Mouse (Mus musculus): ENCODE results near the gene Nufip2. TPM values are rescaled to one million over a fixed set of nuclear protein-coding genes. Genes with fewer than 3 reads are reported as not detected.
"Not testable (repeated sequence)": the region's sequence is repeated elsewhere in the genome, so short reads cannot be mapped to it uniquely, and the experiment has no call there.

The Nufip2 gene
- polyA plus RNA-seq, 1 experiment: 13.1 TPM

DNA sequence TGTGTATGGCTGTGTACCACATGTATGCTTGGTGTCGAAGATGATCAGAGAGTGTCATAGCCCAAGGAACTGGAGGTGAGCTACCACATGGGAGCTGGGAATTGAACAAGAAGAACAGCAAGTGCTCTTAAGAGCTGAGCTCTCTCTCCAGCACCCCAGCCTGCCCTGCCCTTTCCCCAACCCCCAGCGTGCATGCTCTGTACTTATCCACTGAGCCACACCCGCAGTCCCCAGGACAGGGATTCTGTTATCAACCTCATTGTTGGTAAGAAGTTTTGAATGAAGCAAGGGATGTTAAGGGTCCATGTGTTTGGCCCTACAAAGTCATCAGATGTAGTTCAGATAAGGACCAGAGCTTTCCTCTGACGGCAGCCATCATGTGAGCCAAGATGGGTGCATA is 60.7 kb downstream of the Nufip2 start:
- no peak overlapping the region for H3K27ac ChIP-seq (replicated peaks; ENCODE audit: low read depth, low read length)
- H3K4me3 ChIP-seq (ENCODE audit: insufficient read depth, low read depth, low read length): no peak overlapping the region
- no peaks in the 10 kb centered on the region for H3K4me1 ChIP-seq (ENCODE audit: control insufficient read depth, insufficient read depth, insufficient read length, low read length)

DNA sequence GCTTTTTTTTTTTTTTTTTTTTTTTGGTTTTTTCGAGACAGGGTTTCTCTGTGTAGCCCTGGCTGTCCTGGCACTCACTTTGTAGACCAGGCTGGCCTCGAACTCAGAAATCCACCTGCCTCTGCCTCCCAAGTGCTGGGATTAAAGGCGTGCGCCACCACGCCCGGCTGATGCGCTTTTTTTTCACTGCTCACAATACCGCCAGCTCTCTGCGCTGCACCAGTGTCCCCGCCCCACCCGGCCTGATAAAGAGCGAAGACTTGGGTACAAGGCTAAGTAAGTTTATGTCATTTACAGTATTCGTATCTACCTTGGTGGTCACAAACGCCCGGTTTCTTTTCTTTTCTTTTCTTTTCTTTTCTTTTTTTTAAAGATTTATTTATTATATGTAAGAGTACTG is 61.1 kb downstream of the Nufip2 start:
- H3K4me3 ChIP-seq (ENCODE audit: insufficient read depth, low read depth, low read length); H3K4me1 ChIP-seq (ENCODE audit: control insufficient read depth, insufficient read depth, insufficient read length, low read length): not testable (repeated sequence)

GRCm38 (mm10) chr11:77748996-77749395 is 63.0 kb downstream of the Nufip2 start:
- Histone ChIP-seq H3K4me1 (ENCODE audit: control insufficient read depth, insufficient read depth, insufficient read length, low read length) (no peaks in the 10 kb centered on the region), H3K4me3 (ENCODE audit: insufficient read depth, low read depth, low read length) (no peak overlapping the region), H3K27ac (replicated peaks; ENCODE audit: low read depth, low read length) (no peak overlapping the region)

More for the DNA sequence above, 61.1 kb downstream of the Nufip2 start:
- not testable (repeated sequence) for H3K27ac ChIP-seq (replicated peaks; ENCODE audit: low read depth, low read length)

DNA sequence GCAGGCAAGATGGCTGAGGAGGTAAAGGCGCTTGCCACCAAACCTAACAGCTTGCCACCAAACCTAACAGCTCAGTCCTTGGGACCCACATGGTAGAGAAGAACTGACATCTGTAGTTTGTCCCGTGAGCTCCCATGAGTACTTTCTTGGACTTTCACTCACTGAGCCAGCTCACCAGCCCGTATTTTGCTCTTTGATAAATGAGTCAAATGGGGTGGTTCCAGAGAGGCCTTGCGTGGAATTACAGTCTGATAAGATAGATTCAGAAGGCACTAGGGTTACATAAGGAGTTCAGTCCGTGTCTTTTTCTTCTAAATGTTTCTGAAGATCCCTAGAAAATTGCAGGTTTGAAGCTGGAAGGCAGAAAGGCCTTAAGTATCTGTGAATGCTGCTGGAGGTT is 66.6 kb downstream of the Nufip2 start:
- Histone ChIP-seq H3K4me3 (ENCODE audit: insufficient read depth, low read depth, low read length) (no peak overlapping the region), H3K27ac (replicated peaks; ENCODE audit: low read depth, low read length) (no peak overlapping the region), H3K4me1 (ENCODE audit: control insufficient read depth, insufficient read depth, insufficient read length, low read length) (no peaks in the 10 kb centered on the region)

GRCm38 (mm10) chr11:77753469-77753868 is 67.5 kb downstream of the Nufip2 start:
- Histone ChIP-seq H3K4me3 (ENCODE audit: insufficient read depth, low read depth, low read length) (no peak overlapping the region), H3K4me1 (ENCODE audit: control insufficient read depth, insufficient read depth, insufficient read length, low read length) (no peaks in the 10 kb centered on the region), H3K27ac (replicated peaks; ENCODE audit: low read depth, low read length) (no peak overlapping the region)

GRCm38 (mm10) chr11:77760031-77760430 is 74.1 kb downstream of the Nufip2 start:
- Histone ChIP-seq H3K4me3 (ENCODE audit: insufficient read depth, low read depth, low read length) (no peak overlapping the region), H3K4me1 (ENCODE audit: control insufficient read depth, insufficient read depth, insufficient read length, low read length) (peaks cover 5% of the 10 kb centered on the region)

GRCm38 (mm10) chr11:77762783-77763672 is 77.1 kb downstream of the Nufip2 start, which contains the start of gene Myo18a:
Myo18a (plus strand) TSS chr11:77763246.
- Histone ChIP-seq H3K27ac (replicated peaks; ENCODE audit: low read depth, low read length) (peak within 1 kb of the TSS; percentile 77), H3K4me3 (ENCODE audit: insufficient read depth, low read depth, low read length) (peak within 1 kb of the TSS; percentile 88), H3K4me1 (ENCODE audit: control insufficient read depth, insufficient read depth, insufficient read length, low read length) (peaks cover 7% of the 10 kb centered on the region)

More at GRCm38 (mm10) chr11:77760031-77760430, 74.1 kb downstream of the Nufip2 start:
- no peak overlapping the region for H3K27ac ChIP-seq (replicated peaks; ENCODE audit: low read depth, low read length)

- Histone ChIP-seq H3K4me3 (ENCODE audit: insufficient read depth, low read depth, low read length) (peak overlapping the region; percentile 88), H3K4me1 (ENCODE audit: control insufficient read depth, insufficient read depth, insufficient read length, low read length) (peaks cover 7% of the 10 kb centered on the region), H3K27ac (replicated peaks; ENCODE audit: low read depth, low read length) (peak overlapping the region; percentile 77)
Observed at GRCm38 (mm10) chr11:77763673-77764340, 77.9 kb downstream of the Nufip2 start.

GRCm38 (mm10) chr11:77764694-77765458 is 78.9 kb downstream of the Nufip2 start:
- Histone ChIP-seq H3K4me3 (ENCODE audit: insufficient read depth, low read depth, low read length) (peak overlapping the region; percentile 88), H3K4me1 (ENCODE audit: control insufficient read depth, insufficient read depth, insufficient read length, low read length) (peaks cover 11% of the 10 kb centered on the region), H3K27ac (replicated peaks; ENCODE audit: low read depth, low read length) (peak overlapping the region; percentile 83)

GRCm38 (mm10) chr11:77765459-77765777 is 79.5 kb downstream of the Nufip2 start:
- H3K27ac ChIP-seq (replicated peaks; ENCODE audit: low read depth, low read length): peak overlapping the region; percentile 83
- H3K4me3 ChIP-seq (ENCODE audit: insufficient read depth, low read depth, low read length): peak overlapping the region; percentile 28; the same call in 1 of the 2 replicates
- peaks cover 15% of the 10 kb centered on the region for H3K4me1 ChIP-seq (ENCODE audit: control insufficient read depth, insufficient read depth, insufficient read length, low read length)

DNA sequence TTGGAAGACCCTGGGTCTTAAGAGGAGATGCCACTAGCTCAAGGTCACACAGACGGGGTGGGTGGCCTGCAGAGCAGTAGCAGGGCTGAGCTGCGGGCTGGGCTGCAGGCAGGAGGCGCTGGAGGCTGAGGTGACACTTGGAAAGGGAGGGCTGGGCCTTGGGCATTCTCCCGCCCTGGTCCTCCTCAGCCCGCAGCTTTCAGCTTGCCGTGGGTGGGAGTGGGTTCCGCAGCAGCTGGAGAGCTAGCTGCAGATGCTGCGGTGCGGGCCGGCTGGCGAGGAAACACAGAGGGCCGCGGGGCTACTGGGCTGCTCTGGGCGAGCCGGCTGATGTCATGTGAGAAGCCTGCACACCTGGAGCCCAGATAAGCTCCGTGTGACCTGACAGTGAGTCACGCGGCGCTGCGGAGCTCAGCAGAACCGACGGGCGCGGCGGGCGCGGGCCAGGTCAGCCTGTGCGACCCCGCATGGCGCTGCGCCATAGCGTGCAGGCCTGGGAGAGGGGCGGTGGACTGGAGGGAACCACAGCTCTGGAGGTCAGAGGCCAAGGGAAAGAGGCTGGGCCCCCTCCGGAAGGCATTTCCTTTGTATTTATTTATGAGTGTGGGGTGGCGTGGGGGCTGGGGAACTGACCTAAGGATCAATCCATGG is 80.5 kb downstream of the Nufip2 start:
- H3K27ac ChIP-seq (replicated peaks; ENCODE audit: low read depth, low read length): peak overlapping the region; percentile 83

DNA sequence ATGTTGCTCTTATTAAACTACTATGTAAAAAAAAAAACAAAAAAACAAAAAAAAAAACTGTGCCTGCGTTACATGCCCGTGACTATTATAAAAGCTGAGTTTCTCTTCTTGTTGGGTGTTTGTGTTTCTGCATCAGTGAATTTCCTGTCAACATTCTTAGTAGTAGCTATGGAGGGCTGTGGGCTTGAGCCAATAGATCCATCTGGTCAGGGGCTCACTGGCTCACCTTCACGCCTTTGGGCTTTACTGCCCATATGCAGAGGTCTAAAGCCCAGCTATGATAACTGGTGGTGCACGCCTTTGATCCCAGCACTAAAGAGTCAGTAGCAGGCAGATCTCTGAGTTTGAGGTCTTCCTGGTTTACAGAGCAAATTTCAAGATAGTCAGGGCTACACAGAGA is 83.5 kb downstream of the Nufip2 start:
- Histone ChIP-seq H3K27ac (replicated peaks; ENCODE audit: low read depth, low read length) (peak overlapping the region; percentile 23; the same call in 1 of the 2 replicates), H3K4me3 (ENCODE audit: insufficient read depth, low read depth, low read length) (no peak overlapping the region)

More for the DNA sequence above, 80.5 kb downstream of the Nufip2 start:
- Histone ChIP-seq H3K4me1 (ENCODE audit: control insufficient read depth, insufficient read depth, insufficient read length, low read length) (peaks cover 20% of the 10 kb centered on the region), H3K4me3 (ENCODE audit: insufficient read depth, low read depth, low read length) (peak overlapping the region; percentile 61)

DNA sequence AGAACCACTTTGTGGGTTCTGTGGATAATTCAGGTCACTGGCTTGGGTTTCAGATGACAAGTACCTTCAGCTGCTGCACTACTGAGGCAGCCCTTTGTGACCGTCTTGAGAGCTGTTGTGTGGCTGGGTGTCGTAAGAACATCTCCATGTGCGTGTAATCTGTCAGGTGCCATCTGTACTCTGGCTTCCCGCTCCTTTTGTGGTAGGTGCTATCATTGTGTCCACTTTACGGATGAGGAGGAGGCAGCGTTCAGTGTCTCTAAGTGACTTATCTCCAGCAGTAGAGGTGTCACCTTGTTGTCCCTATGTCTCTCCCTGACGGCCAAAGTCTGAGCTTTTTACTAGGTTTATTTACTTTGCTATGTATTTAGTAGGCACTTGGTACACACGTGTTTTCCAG is 84.4 kb downstream of the Nufip2 start:
- Histone ChIP-seq H3K4me3 (ENCODE audit: insufficient read depth, low read depth, low read length) (no peak overlapping the region), H3K4me1 (ENCODE audit: control insufficient read depth, insufficient read depth, insufficient read length, low read length) (peaks cover 30% of the 10 kb centered on the region), H3K27ac (replicated peaks; ENCODE audit: low read depth, low read length) (0 out of 2 replicates have a peak overlapping the region, but pooled peaks have one; percentile 34)

More for the DNA sequence above, 83.5 kb downstream of the Nufip2 start:
- peaks cover 30% of the 10 kb centered on the region for H3K4me1 ChIP-seq (ENCODE audit: control insufficient read depth, insufficient read depth, insufficient read length, low read length)

DNA sequence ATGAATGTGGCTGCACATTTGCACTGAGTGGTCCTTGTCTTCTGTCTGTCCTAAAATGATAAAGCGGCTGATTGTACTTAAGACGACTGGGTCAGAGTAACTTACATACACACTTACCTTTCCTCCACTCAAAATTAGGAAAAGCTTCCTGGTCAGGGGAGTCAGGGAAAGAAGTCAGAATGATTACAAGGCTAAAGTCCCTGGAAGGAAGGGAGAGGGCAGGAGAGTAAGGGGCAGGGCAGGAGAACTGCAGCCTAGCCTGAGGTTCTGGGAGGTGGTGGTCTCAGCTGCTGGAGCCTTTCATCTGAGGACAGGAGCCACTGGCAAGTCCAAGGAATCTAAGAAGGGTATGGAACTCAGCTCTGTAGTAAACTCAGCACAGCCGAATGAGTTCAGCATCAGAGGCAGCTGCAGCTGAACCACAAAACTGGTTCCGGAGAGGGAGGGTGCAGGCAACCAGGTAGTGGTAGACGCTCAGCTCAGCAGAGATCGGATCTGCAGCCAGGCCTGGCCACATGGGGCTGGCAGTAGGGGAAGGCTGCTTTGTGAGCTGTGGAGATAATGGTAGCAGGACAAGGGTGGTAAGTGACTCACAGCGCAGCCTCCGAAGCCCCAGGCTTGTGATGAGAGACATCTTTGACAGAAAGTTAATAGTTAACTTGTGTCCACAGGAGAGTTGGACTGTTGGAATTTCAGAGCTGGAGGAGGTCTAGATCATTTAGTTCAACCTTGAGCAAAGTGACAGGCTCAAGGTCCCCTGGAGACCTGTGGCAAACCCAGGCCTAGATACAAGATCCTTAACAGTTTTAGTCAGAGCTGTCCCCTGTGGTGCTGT is 86.1 kb downstream of the Nufip2 start:
- Histone ChIP-seq H3K4me1 (ENCODE audit: control insufficient read depth, insufficient read depth, insufficient read length, low read length) (peaks cover 39% of the 10 kb centered on the region), H3K4me3 (ENCODE audit: insufficient read depth, low read depth, low read length) (no peak overlapping the region), H3K27ac (replicated peaks; ENCODE audit: low read depth, low read length) (peak overlapping the region; percentile 47)
